Mouse (Mus musculus) thymus, postnatal 14 days (tissue): ENCODE data around the gene Nup205.
"Not testable (repeated sequence)": the region's sequence is repeated elsewhere in the genome, so short reads cannot be mapped to it uniquely, and the experiment has no call there.

ENCODE experiments used
- DNase-seq: peaks from one replicate; pipeline ENCODE4 v3.0.0; 2021

Gene Nup205

DNA sequence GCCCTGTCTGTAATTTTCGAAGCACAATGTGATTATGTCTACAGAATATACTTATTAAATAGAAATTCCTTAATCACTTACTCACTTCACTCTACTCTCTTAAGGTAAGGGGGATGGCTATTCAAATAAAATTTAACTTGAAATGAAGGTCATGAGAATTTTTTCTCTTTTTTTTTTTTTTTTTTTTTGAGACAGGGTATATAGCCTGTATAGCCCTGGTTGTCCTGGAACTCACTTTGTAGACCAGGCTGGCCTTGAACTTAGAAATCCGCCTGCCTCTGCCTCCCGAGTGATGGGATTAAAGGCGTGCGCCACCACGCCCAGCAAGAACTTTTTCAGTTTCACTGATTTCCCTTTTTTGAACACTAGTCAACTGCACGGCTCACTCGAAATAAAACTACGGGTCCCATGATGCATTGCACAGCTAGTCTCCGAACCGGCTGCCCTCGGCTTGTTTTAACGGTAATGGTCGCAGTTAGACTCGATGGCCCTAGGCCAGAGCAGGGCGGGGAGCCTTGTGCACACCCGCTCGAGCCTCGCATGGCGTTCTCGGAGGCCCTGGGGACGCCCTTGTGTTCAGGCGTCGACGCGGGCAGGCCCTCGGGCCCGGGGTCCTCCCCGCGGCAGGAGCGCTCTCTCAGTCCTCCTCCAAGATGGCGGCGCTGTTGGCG, at the start of gene Nup205:
TSS of gene Nup205 (plus strand) at position 443 of the 671 bp plus-strand sequence.
- DNase-seq, result no peak

GRCm38 (mm10) chr6:35132806-35133205, 44.4 kb upstream of the Nup205 start:
- DNase-seq, result no peak

- DNase-seq, result no peak
Measured at GRCm38 (mm10) chr6:35133246-35133578, 44.0 kb upstream of the Nup205 start.

- DNase-seq, result peak; percentile 99
Measured at GRCm38 (mm10) chr6:35133579-35134488, 43.4 kb upstream of the Nup205 start, which contains the start of gene Cnot4. Gene Cnot4 (minus strand): TSS chr6:35133724.

- DNase-seq, result peak; percentile 12
Measured at GRCm38 (mm10) chr6:35134844-35135243, 42.4 kb upstream of the Nup205 start.

DNA sequence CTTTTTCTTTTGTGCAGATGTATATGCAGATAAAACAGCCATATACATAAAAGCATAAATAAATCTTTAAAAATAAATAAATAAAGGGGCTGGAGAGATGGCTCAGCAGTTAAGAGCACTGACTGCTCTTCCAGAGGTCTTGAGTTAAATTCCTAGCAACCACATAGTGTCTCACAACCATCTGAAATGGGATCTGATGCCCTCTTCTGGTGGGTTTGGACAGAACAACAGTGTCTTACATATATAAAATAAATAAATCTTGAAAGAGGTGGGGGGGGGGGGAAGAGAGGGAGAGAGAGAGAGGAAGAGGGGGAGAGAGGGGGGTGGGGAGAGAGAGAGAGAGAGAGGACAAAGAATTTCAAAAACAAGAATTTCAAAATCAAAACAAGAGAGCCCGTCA, 36.9 kb upstream of the Nup205 start:
- DNase-seq, result no peak

GRCm38 (mm10) chr6:35145569-35145968, 31.7 kb upstream of the Nup205 start:
- DNase-seq, result no peak

GRCm38 (mm10) chr6:35147726-35148422, 29.3 kb upstream of the Nup205 start:
- no peak for DNase-seq

DNA sequence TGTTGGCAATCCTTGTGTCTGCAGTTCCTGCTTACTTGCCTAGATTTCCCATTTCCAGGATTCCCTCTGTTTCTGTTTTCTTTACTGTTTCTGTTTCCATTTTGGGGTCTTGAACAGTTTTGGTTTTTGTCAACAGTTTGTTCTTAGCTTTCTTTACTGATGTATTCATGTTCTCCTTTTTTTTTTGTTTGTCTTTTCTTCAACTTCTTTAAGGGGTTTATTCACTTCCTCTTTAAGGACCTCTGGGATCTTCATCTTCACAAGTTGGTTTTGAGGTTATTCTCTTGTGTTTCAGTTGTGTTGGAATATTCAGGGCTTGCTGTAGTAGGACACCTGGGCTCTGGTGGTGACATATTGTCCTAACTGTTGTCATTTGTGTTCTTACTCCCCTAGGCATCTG, 22.7 kb upstream of the Nup205 start:
- DNase-seq, result no peak

DNA sequence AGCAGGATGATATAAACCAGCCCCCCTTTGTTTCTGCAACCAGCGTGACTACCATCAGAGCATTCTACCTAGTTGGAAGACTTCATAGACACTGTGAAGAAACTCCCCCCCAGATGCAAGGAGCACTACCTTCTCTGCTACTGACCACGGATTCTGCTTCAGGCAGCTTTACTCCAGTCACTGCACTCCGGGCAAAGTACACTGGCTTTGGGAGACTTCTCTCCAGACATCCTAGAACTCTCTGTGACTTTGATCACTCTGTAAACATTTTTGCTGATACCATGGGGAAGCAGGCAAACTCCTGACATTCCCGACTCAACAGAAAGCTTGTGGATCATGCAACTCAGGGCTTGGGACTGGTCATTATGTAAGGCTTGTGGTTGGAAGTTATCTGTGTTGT, 8.0 kb upstream of the Nup205 start:
- DNase-seq, result no peak

- not testable (repeated sequence) for DNase-seq
Measured at GRCm38 (mm10) chr6:35172028-35172427, 5.2 kb upstream of the Nup205 start.

GRCm38 (mm10) chr6:35173181-35173580, 4.0 kb upstream of the Nup205 start:
- DNase-seq, result no peak

DNA sequence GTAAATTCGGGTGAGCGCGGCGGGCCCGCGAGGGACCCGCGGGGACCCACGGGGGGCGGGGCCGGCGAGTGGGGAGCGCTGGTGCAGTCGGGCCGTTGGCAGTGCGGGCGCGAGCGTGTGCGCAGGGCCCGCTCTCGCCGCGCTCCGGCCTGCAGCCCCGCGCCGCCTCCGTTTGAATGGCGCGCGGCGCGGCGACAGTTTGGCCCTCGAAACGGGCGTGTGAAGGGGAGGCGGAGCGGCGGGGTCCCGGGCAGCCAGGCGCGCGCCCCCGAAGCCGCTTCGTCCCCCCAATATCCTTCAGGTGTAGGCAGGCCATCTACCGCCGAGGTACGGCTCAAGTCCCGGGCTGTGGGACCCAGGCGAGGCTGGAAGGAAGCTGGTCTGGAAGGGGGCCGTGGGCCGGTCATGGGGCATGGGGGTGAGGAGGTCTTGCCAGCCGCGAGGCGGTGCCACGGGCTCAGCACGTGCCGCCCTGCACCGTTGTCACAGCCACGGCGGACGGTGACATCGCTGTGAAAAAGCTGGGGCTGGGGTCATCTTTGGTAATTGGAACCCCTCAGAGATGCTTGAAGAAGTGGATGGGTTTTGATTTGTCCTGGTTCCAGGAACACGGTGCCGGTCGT, 540 bp downstream of the Nup205 start:
- DNase-seq, result peak; percentile 90

DNA sequence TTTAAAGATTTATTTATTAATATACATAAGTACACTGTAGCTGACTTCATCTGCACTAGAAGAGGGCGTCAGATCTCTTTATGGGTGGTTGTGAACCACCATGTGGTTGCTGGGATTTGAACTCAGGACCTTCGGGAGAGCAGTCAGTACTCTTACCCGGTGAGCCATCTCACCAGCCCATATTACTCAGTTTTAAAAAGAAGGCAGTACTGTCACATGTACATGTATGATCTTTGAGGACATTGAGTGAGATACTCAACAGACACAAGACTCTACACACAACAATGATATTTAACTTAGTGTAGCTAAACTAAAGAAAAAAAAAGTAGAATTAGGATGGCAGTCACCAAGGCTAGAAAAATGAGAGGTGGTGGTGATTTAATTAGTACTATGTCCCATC, 2.1 kb downstream of the Nup205 start:
- not testable (repeated sequence) for DNase-seq

DNA sequence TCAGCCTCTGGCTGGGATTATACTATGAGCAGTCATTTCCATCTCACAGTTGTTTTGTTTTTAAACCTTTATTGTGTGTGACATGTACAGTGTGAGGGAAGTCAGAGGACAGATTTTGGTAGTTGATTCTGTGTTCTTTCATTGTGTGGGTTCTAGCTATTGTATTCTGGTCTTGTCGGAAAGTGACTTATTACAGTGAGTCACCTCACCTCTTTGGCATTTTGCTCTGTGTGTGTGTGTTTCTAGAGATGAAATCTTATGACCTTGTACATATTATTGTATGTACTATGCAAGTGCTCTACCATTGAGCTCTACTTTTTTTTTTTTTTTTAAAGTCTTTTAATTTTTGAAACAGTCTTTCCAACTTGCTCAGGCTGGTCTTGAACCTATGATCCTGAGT, 7.6 kb downstream of the Nup205 start:
- no peak for DNase-seq

GRCm38 (mm10) chr6:35191198-35191597, 14.0 kb downstream of the Nup205 start:
- DNase-seq, result peak; percentile 73

DNA sequence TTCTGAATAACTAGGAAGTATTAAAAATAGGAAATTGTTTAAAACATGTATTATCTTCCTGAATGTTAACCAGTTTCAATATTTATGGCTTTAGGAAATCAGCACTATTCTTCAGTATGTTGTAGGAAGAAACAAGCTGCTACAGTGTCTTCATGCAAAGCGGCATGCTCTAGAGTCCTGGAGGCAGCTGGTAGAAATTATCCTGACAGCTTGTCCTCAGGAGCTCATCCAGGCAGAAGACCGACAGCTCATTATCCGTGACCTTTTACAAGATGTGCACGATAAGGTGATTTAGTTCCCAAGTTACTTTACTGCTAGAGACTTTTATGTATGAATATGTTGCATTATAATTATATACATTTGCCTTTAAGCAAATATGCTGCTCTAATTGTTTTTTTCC, 48.5 kb downstream of the Nup205 start:
- no peak for DNase-seq

GRCm38 (mm10) chr6:35229415-35229814, 52.2 kb downstream of the Nup205 start:
- DNase-seq, result no peak

GRCm38 (mm10) chr6:35236108-35236785, 59.0 kb downstream of the Nup205 start:
- DNase-seq, result no peak

DNA sequence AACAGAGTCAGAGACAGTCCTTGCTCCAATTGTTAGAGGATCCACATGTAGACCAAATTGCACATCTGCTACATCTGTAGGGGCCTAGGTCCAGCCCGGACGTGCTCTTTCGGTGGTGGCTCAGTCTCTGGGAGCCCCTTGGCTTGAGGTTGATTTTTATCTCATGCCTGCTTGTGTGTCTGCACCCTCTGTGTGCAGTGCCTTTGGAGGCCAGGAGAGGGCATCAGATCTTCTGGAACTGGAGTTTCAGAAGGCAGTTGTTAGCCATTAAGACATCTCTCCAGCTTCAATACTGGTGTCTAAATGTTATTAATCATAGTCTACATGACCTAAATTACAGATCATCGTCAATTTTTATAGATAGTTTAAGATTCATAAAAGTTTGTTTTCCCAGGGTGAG, 66.0 kb downstream of the Nup205 start:
- DNase-seq, result no peak

DNA sequence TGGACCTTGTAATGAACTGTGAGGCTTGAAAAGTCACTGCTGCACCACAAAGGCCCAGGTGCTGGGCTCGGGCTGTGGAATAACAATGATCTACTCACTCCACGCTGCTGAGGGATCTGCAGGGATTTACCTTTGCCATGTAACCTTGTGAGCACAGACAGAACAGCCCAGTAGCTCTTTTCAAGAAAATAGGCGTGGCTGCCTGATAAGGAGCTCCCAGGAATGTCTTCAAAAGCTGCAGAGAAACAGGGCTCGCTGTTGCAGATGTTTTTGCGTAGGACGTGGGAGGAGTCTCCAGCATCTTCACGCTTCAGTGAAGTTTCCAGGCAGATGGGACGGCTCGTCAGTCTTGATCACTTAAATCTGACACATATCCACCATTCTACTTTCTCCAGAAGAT, 66.8 kb downstream of the Nup205 start:
- DNase-seq, result no peak

GRCm38 (mm10) chr6:35245086-35245485, 67.9 kb downstream of the Nup205 start:
- DNase-seq, result no peak
